Mouse (Mus musculus) layer of hippocampus, adult 9-11 months (tissue): ENCODE measurements around the gene Kdm2b.

ENCODE experiments used
- DNase-seq: peaks from one replicate; pipeline ENCODE4 v3.0.0; 2022

Gene Kdm2b

GRCm38 (mm10) chr5:122832996-122833395, 156.6 kb downstream of the Kdm2b start:
- no peak for DNase-seq

DNA sequence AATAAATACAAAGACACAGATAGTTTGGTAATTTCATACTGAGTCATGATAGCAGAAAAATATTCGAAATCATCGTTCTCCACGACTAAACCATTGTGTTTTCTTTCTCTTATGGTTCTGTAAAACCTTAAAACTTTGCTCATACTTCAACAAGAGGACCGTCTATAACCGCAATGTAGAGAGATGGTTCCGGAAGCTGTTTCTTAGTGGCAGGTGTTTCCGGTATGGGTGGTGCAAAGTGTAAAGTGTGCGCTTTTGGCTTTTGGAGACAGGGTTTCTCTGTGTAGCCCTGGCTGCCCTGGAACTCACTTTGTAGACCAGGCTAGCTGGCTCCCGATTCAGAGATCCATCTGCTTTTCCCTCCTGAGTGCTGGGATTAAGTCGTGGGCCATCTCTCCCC, 157.1 kb downstream of the Kdm2b start:
- no peak for DNase-seq

- no peak for DNase-seq
Observed at GRCm38 (mm10) chr5:122825099-122825498, 164.5 kb downstream of the Kdm2b start.

- DNase-seq: no peak
Observed at GRCm38 (mm10) chr5:122824450-122824849, 165.2 kb downstream of the Kdm2b start.

GRCm38 (mm10) chr5:122823976-122824375, 165.6 kb downstream of the Kdm2b start:
- no peak for DNase-seq

- no peak for DNase-seq
Observed at GRCm38 (mm10) chr5:122822441-122822840, 167.2 kb downstream of the Kdm2b start.

GRCm38 (mm10) chr5:122821524-122821885, 168.1 kb downstream of the Kdm2b start:
- no peak for DNase-seq

DNA sequence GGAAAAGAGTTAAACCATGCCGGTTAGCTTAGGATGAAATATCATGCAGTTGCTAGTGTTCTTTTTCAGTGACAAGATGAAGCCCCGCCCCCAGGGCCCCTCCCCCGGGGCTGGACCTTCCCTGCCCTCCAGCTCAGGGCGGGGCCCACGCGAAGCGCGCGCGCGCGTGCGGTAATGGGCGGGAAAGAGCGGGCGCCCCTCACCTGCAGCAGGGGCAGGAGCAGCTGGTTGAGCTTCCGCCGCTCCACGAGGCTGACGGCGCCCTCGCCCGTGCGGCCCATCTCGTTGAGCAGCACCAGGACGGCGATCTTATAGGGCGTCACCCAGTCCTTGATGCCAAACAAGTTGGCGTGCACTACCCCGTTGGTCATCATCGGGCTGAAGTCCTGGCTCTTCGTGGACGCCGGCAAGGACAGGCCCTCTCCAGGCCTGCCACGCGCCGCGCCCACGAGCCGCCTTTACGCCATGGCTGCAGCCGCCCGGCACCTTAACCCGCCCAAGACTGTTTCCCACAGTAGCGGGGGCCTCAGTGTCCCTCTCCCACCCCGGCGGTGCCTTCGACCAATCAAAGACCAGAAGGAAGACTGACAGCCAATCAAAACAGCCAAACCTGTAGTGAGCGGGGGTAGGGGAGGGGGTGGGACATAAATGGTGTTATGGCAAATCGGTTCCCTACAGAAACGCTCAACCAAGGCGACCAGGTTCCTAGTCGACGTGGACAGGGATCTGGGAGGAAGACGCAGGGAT, 168.7 kb downstream of the Kdm2b start, which contains the start of gene Anapc5:
Gene Anapc5, minus strand, starts transcription at position 563 of the 747 bp plus-strand sequence.
- DNase-seq: peak; percentile 96
